Mouse (Mus musculus): ENCODE measurements at regions not wholly inside any gene's neighbourhood (a gene's known extent, or its start where the extent isn't known, plus 50 kb on each side); places are given as distances from the start of the nearest gene placed in this dataset.
A peak's percentile ranks its signal among the peaks of the same experiment; 100 is the strongest.

DNA sequence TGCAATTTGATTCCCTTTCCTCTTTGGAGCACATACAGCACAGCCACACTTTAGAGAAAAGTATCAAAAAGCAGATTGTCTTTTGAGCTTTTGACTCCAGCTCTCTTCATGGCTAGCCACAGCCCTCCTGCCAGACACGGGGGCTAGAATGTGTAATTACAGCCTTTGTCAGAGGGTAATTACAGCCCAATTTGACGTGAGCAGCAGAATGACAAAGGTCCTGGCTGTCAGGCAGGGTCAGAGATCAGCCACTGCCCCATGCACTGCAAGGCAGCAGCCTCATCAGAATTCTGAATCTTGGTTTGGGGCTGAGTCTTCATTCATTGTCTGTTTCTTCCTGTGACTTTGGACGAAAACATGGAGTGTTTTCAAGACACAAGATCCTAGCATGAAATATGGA lies 95.7 kb upstream of the Ednrb start:
- no peak for ATAC-seq (replicated peaks; ENCODE audit: low read depth, poor library complexity, severe bottlenecking)

DNA sequence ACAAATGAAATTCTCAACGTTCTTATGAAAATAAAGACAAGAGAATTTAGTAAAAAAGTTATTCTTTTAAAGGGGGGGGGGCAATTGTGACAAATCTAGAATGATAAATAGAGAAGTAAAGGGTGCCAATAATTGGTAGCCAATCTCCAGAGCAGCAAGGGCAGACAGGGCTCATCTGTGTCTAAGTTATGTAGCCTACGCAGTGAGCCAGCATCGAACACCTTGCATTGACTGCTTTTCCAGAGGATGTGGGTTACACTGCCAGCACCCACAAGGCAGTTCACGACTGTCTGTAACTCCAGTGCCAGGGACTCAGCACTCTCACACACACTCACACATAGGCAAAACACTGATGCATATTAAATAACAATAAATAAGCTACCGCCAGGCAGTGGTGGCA lies 94.7 kb upstream of the Ednrb start:
- 0 out of 2 replicates have a peak, but pooled peaks have one; percentile 3 for ATAC-seq (replicated peaks; ENCODE audit: low read depth, poor library complexity, severe bottlenecking)

DNA sequence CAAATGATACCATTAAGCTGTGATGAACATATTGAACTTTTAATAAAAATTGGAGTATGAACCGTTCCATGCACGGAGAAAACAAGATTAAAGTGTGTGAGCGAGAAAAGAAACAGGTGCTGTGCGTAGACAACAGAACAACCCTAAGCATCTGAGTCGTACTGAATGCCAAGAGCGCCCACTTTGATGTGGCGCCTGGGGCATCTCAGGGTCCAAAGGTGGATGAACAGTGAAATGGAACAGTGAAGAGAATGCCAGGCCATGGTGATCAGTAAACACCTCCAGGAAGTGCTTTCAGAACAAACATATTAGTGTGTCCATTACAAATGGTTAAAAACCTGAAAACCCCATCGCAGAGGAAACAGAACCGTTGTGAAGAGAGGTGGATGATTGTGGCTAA lies 94.0 kb upstream of the Ednrb start:
- ATAC-seq (replicated peaks; ENCODE audit: low read depth, poor library complexity, severe bottlenecking) = no peak

DNA sequence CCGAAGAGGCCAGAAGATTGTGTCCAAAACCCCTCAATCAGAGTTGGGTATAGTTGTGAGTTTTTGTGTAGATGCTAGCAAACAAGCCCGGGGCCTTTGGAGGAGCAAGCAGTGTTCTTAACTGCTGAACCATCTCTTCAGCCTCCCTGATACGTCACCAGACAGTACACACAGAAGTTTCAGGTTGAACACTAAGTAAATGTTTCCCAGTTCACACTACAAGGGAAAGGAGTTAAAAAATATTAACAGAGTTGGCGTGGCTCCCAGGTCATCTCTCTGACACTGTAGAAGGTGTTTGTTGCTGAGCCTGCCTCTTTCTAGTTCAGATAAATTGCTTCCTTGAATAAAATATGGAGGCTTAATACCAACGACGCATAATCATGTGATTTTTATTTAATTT lies 93.5 kb upstream of the Ednrb start:
- ATAC-seq (replicated peaks; ENCODE audit: low read depth, poor library complexity, severe bottlenecking) = no peak

DNA sequence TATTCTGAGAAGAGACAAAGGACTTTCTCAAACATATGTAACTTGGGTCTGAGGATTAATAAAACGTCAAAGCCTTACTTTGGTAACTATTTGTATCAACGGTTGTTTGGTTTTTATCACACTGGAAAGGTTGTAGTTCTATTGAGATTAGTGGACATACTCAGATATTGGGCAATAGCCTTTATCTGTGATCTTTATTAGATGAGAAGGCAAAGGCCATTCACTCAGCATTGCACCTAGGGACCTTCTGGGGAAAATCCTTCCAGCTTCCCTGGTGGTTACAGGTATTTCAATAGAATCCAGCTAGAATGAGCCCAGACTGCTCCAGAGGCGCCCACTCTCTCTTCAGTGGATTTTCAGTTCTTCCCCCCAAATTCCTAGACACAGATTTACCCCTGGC lies 89.6 kb upstream of the Ednrb start:
- ATAC-seq (replicated peaks; ENCODE audit: low read depth, poor library complexity, severe bottlenecking) = no peak

DNA sequence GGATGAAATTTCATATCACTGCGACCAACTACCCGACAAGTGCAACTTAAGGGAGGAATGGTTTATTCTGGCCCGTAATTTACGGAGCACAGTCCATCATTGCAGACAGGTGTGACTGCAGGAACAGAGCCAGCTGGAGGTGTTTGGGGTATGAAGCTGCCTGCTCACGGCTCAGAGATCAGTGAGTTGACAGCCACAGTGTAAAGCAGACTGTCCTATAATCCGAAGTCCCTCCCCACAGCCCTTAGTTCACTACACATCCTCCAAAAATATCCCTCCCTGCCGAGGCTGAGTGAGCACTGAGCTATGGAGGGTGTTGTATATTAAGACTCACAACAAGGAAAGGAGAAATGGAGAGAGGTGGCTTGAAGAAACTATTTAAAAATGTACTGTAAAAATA lies 88.0 kb upstream of the Ednrb start:
- ATAC-seq (replicated peaks; ENCODE audit: low read depth, poor library complexity, severe bottlenecking) = no peak

DNA sequence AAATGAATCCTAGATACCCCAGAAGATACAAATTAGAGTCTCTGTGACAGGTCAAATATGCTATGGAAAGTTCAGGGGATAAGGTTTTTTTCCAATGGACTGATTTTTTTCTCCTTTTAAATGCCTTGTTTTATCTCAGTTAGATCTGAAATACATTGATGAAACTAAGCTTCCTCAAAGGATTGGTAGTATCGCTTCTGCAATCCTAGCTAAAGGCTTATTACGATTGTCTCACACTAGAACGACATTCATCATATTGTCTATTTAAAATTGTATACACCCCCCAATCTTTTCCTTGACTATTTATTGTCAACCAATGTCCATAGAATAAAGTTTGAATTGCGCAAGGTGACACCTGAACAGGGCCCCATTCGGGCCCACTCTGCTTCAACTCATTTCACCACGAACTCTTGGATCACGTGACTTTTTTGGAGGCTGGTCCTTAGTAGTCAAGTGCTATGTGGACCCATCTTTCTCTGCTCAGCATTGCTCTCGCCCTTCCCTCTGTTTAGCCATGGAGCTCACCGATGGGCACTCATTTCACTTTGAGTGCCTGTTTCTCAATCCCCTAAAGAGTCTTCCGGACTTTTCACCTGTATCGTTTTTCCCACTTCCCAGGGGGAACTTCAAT lies 85.6 kb upstream of the Ednrb start:
- peak; percentile 54 for ATAC-seq (replicated peaks; ENCODE audit: low read depth, poor library complexity, severe bottlenecking)

DNA sequence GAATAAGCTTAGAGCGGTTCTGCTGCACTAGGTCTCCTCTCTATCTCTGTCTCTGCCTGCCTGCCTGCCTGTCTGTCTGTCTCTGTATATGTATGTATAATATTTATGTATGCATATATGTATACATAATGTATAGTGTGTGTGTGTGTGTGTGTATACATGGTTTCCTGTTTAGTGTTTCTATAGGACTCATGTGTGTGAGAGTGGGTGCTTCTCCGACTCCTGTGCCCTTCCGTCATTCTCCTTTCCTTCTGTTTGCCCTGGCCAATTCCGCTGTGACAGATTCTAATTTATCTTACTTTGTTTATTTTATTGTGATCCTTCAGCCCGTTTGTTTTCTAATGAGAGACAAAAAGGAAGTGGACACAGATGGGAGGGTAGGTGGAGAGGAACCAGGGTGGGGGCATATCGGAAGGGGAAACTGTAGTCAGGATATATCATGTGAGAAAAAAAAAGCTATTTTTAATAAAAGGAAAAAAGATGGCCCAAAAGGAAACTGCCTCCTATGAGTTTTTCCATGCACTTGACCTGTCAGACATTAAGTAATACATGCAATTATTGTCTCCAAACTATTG lies 85.0 kb upstream of the Ednrb start:
- ATAC-seq (replicated peaks; ENCODE audit: low read depth, poor library complexity, severe bottlenecking) = peak; percentile 47

DNA sequence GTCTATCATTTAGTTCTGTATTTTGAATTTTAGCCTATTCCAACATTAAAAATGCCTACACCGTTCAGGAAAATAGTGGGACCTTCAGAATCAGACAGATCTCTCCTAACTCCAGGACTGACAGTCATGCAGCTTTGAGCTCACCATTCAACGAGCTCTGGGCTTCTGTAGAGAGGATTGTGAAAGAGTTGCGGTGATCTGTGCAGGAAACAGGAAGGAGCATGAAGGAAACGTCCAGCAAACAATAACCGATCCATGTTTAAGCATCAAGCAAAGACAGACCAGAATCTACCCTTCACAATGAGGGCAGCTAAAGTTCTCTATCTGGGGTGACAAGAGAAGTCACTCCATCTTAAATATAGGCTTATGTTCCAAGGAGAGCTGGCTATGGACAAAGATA lies 76.0 kb upstream of the Ednrb start:
- peak; percentile 97 for ATAC-seq (replicated peaks; ENCODE audit: low read depth, poor library complexity, severe bottlenecking)

DNA sequence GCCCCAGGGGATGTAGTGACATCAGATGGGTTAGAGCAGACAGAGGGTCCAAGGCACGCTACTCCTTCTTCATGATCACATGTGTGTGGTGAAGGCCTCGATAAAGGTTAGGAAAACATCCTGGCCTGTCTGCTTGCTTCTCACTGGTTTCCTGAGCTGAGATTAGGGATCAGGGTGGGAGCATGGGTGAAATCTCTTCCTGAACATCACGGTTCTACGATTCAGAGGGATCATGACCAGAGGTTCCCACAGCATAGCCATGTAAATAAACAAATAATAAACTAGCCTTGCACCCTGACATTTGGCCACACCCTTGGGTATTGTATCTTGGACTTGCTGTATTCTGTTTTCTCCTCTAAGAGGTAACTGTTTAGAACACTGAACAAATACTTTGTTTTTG lies 75.2 kb upstream of the Ednrb start:
- no peak for ATAC-seq (replicated peaks; ENCODE audit: low read depth, poor library complexity, severe bottlenecking)

DNA sequence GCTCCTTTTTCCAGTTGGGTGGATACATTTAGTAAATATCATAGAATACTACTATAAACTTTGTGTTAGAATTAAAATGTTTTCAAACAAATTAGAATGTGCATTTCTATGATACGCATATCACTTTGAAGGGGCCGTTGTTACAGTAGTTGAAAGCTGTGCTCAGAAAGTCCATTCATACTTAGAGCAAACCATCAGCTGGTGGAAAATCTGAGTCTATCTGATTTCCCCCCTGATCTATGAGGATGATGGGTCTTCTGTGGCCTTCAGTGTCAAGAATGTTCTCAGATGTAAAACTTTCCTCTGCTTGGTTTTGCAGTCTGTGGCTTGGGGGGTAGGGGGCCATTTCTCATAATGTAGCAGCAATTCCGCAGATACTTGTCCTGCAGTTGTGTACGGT lies 69.3 kb upstream of the Ednrb start:
- no peak for ATAC-seq (replicated peaks; ENCODE audit: low read depth, poor library complexity, severe bottlenecking)

DNA sequence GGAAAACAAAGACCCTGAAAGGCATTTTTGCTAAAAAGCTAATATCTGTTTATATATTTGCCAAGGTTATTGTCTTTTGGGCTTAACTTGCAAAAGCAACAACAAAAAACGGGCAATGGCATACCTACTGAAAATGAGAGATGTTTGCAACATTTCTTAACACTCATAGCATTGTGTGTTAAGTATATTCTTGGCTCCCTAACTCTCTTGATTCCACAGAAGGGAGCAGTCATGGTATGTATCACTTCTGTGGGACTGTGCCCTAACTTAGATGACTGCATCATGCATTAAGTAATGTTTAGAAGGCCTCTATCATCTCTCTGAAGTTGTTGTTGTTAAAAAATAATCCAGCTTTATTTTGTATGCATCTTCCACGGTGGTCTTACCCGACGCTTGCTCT lies 67.5 kb upstream of the Ednrb start:
- ATAC-seq (replicated peaks; ENCODE audit: low read depth, poor library complexity, severe bottlenecking) = no peak

DNA sequence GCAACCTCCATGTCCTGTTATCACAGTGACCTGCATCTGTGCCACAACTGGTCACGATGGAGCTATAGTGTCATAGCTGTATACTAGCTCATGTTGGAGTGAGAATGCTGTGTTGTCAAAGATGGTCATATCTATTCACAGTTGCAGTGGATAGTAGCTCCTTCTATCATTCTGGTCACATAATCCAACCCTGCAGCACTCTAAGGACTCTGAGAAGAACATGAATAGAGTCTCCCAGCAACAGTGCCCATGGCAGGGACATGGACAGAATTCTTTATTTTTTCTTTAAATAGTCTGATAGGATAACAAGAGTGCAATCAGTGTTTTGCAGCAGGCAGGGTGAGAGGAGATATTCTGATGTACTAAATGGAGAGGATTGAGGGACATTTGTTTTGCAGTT lies 67.1 kb upstream of the Ednrb start:
- no peak for ATAC-seq (replicated peaks; ENCODE audit: low read depth, poor library complexity, severe bottlenecking)

DNA sequence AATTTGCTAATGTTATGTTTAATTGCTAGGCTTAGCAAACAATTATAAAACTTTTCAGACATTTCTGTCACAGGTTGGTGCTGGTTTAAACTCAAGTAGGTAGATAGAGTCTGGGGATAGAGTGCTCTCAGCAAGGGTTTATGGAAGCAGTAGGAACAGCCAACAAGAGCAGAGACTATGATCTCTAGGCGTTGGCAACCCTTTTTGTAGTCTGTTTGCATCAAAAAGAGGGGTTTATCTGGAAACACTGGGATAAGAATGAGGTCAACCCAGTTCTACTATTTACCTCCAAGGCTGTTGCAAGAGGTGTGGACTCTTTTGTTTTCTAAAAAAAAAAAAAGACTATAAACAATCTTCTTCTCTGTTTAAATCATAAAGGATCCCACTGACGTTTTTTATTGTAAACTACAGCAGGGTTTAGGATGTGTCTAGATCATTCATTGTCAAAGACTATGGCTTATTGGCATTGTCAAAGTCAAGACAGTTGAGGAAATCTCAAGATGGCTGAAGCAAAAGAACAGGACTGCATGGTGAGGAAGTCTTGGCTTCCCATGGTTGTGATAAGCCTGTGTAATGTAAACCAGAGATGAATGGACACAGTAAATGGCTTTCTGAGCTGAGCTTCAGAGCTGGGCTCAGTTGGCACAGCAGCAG lies 62.3 kb upstream of the Ednrb start:
- no peak for ATAC-seq (replicated peaks; ENCODE audit: low read depth, poor library complexity, severe bottlenecking)

DNA sequence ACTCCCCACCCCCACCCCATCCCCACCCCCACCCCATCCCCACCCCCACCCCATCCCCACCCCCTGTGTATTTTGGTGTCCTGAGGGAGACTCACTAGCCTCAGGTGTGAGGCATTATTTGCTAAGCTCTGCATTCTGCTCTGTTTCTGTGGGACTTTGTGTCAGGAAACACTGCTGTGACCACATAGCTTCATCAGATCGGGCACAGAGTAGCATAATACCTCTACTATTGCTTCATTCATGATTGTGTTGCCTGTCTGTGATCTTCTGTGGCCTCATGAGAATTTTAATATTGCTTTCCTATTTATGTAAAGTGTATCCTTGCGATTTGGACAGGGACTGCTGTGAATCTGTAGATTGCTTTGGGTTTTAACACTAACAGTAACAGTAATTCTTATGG lies 56.6 kb upstream of the Ednrb start:
- ATAC-seq (replicated peaks; ENCODE audit: low read depth, poor library complexity, severe bottlenecking) = 0 out of 2 replicates have a peak, but pooled peaks have one; percentile 20

DNA sequence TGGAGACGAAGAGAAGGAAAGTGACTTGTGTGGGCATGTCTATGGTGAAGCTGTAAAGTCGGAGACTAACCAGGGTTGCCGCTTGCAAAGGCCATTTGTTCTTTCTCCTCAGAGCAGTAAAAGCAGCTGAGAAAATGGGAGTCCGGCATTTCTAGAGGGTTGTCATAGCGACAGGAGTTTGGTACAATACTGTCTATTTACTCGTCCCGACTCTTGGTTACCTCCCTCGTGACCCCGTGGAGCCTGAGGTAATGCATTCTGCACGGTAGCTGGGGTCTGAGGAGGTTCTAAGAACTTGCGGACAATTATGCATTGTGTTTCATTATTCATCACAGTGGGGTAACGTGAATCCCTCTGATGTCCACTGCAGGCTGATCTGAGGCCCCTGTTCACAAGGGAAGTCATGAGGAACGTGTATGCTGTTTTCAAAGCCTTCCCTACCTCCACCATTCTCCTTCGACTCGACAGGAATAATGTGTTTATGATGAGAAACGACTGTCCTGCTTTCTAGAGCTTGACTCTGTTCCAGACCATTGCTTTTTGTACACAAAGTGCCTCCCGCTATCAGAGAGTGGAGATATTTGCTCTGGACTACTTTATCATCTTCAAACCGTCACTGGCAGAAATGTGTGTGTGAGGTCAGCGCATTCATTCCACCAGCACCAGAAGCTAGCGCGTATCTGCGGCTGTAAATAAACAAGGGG lies 55.1 kb upstream of the Ednrb start:
- ATAC-seq (replicated peaks; ENCODE audit: low read depth, poor library complexity, severe bottlenecking) = peak; percentile 48

DNA sequence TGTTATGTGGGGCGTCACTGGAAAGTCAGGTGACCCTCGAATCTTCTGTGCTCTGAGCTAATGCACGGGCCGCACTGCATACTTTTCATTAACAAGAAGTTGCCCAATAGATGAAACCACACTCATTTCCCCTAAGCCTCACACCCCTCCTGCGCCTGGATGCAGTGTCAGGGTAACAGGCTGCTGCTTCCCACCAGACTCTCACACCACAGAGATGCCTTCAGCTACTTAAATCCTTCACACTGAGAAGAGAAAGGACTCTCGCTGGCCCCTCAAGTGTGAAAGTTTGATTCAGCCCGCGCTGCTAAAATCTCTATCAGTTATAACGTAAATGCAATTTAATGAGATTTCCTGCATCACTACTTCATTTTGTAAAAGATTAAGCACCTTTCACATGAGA lies 54.5 kb upstream of the Ednrb start:
- ATAC-seq (replicated peaks; ENCODE audit: low read depth, poor library complexity, severe bottlenecking) = peak; percentile 98

DNA sequence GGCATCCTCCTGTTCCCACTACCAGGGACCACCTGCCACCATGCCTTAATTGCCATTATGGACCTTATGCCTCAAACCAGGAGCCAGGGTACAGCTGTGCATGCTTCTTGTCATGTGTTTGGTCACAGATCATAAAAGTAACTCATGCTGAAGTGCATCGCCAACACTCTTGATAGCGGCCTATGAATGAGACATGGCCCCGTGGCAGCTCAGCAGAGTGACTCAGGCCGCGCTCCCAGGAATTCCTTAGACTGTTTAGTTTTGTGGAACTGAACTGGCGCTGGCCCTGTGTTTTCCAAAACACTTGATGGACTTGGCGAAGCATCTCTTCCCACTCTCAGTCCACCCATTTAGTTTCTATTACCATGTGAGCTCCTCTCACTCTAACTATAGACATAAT lies 51.1 kb upstream of the Ednrb start:
- no peak for ATAC-seq (replicated peaks; ENCODE audit: low read depth, poor library complexity, severe bottlenecking)

All from common myeloid progenitor, adult 5-6 weeks (primary cell).